Mouse (Mus musculus) liver, embryonic 12.5 days (tissue): ENCODE data around the gene Rps15a. TPM values are rescaled to one million over a fixed set of nuclear protein-coding genes. Genes with fewer than 3 reads are reported as not detected.
A peak's percentile ranks its signal among the peaks of the same experiment; 100 is the strongest.

Experiments
- ATAC-seq: fragments of 200-750 bp; cut with Nextera tagmentation; 2 replicates; pipeline ENCODE4 v1.8.0; 2017; ENCODE audit warnings: moderate number of reproducible peaks, mild to moderate bottlenecking, moderate library complexity
- H3K27ac ChIP-seq: fragments of 300-500 bp; sonication (generic); 2 replicates; pipeline ENCODE4 v1.5.1; 2016; ENCODE audit warnings: mild to moderate bottlenecking
- H3K27me3 ChIP-seq: fragments of 300-500 bp; sonication (generic); replicated peaks from 2 replicates; pipeline ENCODE4 v1.6.1; 2016; ENCODE audit warnings: mild to moderate bottlenecking, moderate library complexity
- H3K36me3 ChIP-seq: fragments of 300-500 bp; sonication (generic); 2 replicates; pipeline ENCODE4 v1.6.1; 2016; ENCODE audit warnings: mild to moderate bottlenecking, moderate library complexity
- H3K4me1 ChIP-seq: fragments of 300-500 bp; sonication (generic); 2 replicates; pipeline ENCODE4 v1.6.1; 2016
- H3K4me2 ChIP-seq: fragments of 300-500 bp; sonication (generic); 2 replicates; pipeline ENCODE4 v1.6.1; 2016; ENCODE audit warnings: mild to moderate bottlenecking, moderate library complexity
- H3K4me3 ChIP-seq: fragments of 300-500 bp; sonication (generic); 2 replicates; pipeline ENCODE4 v1.5.1; 2016; ENCODE audit warnings: mild to moderate bottlenecking, moderate library complexity
- H3K9ac ChIP-seq: fragments of 300-500 bp; sonication (generic); 2 replicates; pipeline ENCODE4 v1.6.1; 2016; ENCODE audit warnings: mild to moderate bottlenecking, moderate library complexity
- H3K9me3 ChIP-seq: fragments of 300-500 bp; sonication (generic); replicated peaks from 2 replicates; pipeline ENCODE4 v1.6.1; 2016; ENCODE audit warnings: mild to moderate bottlenecking, moderate library complexity
- WGBS: fragments of 180-500 bp; shearing (Covaris S2); methylation state at CpG from one replicate; pipeline ENCODE4 v1.1.7; 2016; ENCODE audit not compliant: insufficient replicate concordance; 5-methylcytosine and 5-hydroxymethylcytosine counted together
- polyA plus RNA-seq: library from polyadenylated mRNA; unstranded; fragments of >200 nt; fragmentation: Nextera tagmentation; extraction: Ambion mirVana; gene quantifications from 2 replicates; pipeline ENCODE4 v1.2.1, GENCODE M21; 2016

The Rps15a gene
- 565 and 598 TPM in 2 replicates for polyA plus RNA-seq

DNA sequence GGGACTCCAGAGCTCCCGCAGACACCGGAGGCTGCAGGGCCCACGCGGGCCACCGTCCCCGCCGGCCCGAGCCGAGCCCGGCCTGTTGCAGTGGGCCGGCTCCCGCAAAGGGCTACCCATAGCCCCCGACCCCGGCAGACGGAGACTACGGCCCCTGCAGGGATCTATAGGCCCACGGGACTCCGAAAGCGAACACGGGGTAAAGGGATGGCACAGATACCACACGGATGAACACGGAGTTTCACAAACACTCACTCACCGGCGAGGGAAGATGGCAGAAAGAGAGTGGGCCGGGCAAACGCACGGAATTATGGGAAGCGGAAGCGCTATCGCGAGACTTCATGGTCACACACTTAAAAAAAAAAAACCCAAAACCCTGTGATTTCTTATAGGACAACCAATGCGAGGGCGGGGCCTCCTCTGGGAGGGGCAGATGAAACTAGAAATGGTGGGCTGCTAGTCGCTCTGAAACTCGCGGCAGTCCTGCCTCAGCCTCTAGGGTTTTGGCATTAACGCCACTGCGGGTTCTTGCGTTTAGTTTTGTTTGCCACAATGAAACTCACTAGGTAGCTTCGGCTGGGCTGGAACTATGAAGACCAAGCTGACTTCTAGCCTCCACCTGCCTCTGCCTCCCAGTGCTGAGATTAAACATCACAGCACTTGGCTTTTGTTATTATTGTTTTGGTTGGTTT, at the start of gene Rps15a:
Gene Rps15a (minus strand): TSS at position 312 of the 692 bp plus-strand sequence.
- peaks cover 75% of the 10 kb centered on the region for H3K36me3 ChIP-seq
- WGBS, result under 1% methylated on average over 40 of the region's 40 CpGs
- H3K4me1 ChIP-seq, result peaks cover 74% of the 10 kb centered on the region
- H3K4me2 ChIP-seq, result peak within 1 kb of the TSS; percentile 87
- H3K27ac ChIP-seq, result peak within 1 kb of the TSS; percentile 91
- H3K4me3 ChIP-seq, result peak within 1 kb of the TSS; percentile 99
- no peaks in the 10 kb centered on the region for H3K27me3 ChIP-seq
- H3K9me3 ChIP-seq, result no peaks in the 10 kb centered on the region
- H3K9ac ChIP-seq, result peak within 1 kb of the TSS; percentile 98
- ATAC-seq, result peak; percentile 81

DNA sequence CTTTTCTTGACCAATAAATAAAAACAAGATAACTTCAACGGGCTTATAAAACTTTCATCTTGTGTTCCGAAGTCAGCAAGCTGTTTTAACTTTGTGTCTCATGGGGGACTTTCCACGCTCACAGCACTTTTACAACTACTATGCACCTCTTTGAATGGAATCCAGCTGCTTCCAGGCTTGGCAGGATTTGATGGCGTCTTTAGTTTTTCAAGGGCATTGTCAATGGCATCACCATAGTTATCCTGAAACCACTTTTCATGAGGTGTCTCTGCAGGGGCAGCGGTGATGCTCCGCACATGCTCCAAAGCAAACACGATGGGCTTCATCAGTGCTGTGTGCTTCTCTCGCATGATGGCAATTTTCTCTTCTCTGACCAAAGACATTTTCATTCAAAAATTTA, 47.0 kb upstream of the Rps15a start:
- Histone ChIP-seq H3K4me1 (no peaks in the 10 kb centered on the region), H3K4me2 (no peak overlapping the region), H3K4me3 (no peak overlapping the region), H3K9ac (no peak overlapping the region), H3K27ac (no peak overlapping the region), H3K36me3 (peaks cover 74% of the 10 kb centered on the region), H3K27me3 (no peaks in the 10 kb centered on the region), H3K9me3 (no peaks in the 10 kb centered on the region)
- WGBS, result 87% methylated on average over 8 of the region's 8 CpGs
- ATAC-seq, result no peak

DNA sequence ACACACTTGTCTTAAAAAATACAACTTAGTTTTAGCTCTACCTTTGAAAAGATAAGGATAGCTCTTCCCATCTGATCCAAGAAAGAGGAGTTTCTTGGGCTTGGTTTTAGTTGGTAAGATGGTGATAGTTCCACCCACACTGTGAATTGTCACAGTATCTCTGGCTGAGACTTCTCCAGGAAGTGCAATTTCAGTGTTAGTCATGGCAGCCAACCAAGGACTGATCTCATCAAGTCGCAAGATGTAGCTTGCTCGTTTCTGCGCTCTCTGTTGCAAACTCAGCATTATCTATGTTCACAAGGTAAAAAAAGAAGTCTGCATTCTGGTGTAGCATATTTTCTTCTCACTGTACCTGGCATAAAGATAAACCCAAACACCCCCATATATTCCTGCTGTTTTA, 44.1 kb upstream of the Rps15a start:
- Histone ChIP-seq H3K4me2 (no peak overlapping the region), H3K9ac (no peak overlapping the region), H3K4me1 (no peaks in the 10 kb centered on the region), H3K36me3 (peaks cover 74% of the 10 kb centered on the region), H3K27ac (no peak overlapping the region), H3K9me3 (no peaks in the 10 kb centered on the region), H3K4me3 (no peak overlapping the region), H3K27me3 (no peaks in the 10 kb centered on the region)
- no peak for ATAC-seq
- WGBS, result 87% methylated on average over 3 of the region's 3 CpGs

DNA sequence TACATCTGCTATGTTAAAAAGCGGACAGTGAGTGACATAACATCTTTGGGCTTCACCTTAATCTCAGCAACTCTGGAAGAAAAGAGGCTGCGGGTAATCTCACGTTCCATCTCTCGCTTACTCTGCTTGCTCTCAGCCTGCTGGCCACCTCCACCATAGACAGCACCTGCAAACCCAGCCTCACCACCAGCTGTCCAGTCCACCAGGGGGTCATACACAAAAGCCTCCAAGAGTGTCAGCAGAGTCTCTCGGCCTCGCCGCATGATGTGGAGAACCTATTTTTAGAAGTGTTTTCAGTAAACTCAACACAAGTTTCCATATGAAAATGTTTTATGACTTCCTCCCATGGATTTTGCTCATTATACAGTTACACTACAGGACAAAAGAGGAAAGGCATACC, 40.5 kb upstream of the Rps15a start:
- peaks cover 89% of the 10 kb centered on the region for H3K36me3 ChIP-seq
- 86% methylated on average over 7 of the region's 7 CpGs for WGBS
- no peak overlapping the region for H3K27ac ChIP-seq
- no peak overlapping the region for H3K4me2 ChIP-seq
- no peaks in the 10 kb centered on the region for H3K4me1 ChIP-seq
- no peak overlapping the region for H3K9ac ChIP-seq
- H3K9me3 ChIP-seq, result no peaks in the 10 kb centered on the region
- no peaks in the 10 kb centered on the region for H3K27me3 ChIP-seq
- H3K4me3 ChIP-seq, result no peak overlapping the region
- no peak for ATAC-seq

DNA sequence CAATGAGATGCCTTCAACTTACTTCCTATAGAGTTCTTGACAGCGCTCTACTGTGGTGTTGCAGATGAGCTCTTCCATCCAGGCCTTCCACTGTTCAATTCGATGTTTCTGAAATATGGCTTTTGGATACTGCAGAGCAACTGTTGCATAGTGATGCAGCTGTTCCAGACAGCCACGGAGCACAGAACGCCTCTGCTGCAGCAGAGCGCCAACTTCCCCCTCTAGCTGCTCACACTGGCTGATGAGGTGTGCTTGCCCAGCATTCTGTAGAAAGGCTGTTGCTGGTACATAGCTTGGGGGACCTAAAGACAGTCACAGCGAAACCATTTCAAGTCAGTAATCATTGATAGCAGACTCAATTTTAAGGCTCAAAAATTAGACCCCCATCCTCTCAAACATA, 38.2 kb upstream of the Rps15a start:
- Histone ChIP-seq H3K27me3 (no peaks in the 10 kb centered on the region), H3K4me3 (no peak overlapping the region), H3K9ac (no peak overlapping the region), H3K4me1 (no peaks in the 10 kb centered on the region), H3K4me2 (no peak overlapping the region), H3K27ac (no peak overlapping the region), H3K9me3 (no peaks in the 10 kb centered on the region), H3K36me3 (peaks cover 85% of the 10 kb centered on the region)
- no peak for ATAC-seq
- 77% methylated on average over 6 of the region's 6 CpGs for WGBS

DNA sequence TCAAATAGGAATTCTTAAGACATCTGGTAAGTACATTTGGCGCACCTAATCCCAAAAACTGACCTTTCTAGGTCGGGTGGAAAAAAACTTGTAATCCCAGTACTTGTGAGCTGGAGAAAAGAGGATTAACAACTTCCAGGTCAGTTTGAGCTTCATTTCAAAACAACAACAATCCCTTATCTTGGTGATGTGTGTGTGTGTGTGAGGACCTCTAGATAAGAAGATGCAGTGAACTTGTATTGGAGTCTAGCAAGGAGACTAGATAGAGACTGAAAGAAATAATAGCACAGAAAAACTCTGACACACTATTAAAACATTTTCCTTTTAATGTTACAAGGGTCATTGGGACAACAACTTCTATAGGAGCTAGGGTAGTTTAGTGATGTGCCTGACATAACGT, 27.6 kb upstream of the Rps15a start:
- Histone ChIP-seq H3K4me2 (peak overlapping the region; percentile 32), H3K27ac (peak overlapping the region; percentile 71), H3K36me3 (peaks cover 82% of the 10 kb centered on the region), H3K9ac (no peak overlapping the region), H3K4me1 (peaks cover 20% of the 10 kb centered on the region), H3K9me3 (no peaks in the 10 kb centered on the region), H3K27me3 (no peaks in the 10 kb centered on the region), H3K4me3 (no peak overlapping the region)
- peak; percentile 89 for ATAC-seq
- 75% methylated on average over 3 of the region's 3 CpGs for WGBS

DNA sequence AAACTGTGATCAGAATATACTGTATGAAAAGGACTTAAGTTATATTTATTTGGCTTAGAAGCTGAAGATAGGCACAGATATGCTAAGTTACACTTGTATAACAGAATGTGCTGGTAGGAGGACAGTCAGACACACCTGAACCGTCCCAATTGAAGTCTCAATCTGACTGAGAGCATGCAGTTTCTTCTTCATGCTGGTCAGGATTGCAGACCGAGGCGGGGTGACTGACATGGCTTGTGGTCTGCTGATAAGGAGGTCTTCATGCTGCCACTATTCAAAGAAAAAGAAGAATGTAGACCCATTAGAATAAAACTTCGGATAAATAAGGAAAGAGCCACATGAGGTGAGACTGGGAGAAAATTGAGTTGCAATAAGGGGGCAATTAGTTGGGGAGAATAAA, 27.1 kb upstream of the Rps15a start:
- peaks cover 80% of the 10 kb centered on the region for H3K36me3 ChIP-seq
- ATAC-seq, result peak; percentile 94
- WGBS, result 29% methylated on average over 4 of the region's 4 CpGs

DNA sequence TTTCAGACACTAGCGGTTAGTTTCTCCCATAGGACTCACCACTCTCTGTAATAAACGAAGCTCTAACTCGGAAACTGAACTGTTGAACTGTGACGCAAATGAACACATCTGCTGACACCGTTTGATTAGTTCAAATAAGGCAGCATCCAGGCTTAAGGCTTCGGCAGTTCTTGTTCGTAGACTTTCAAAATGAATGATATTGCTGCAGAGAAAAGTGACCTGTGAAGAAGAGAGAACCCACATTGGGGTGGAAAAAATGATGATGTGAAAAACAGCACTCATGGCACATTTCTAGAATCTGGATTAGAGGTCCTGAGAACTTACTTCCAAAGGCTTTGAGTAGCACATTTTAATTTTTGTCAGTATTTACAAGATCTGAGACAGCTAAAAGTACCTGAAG, 25.3 kb upstream of the Rps15a start:
- no peak overlapping the region for H3K27ac ChIP-seq
- 83% methylated on average over 7 of the region's 7 CpGs for WGBS
- no peak overlapping the region for H3K9ac ChIP-seq
- H3K9me3 ChIP-seq, result no peaks in the 10 kb centered on the region
- H3K4me2 ChIP-seq, result no peak overlapping the region
- H3K4me1 ChIP-seq, result peaks cover 20% of the 10 kb centered on the region
- ATAC-seq, result no peak
- no peaks in the 10 kb centered on the region for H3K27me3 ChIP-seq
- peaks cover 90% of the 10 kb centered on the region for H3K36me3 ChIP-seq
- no peak overlapping the region for H3K4me3 ChIP-seq

More for the DNA sequence above, 27.1 kb upstream of the Rps15a start:
- Histone ChIP-seq H3K4me2 (peak overlapping the region; percentile 32), H3K27me3 (no peaks in the 10 kb centered on the region), H3K4me1 (peaks cover 20% of the 10 kb centered on the region), H3K4me3 (no peak overlapping the region), H3K9ac (peak overlapping the region; percentile 12; the same call in 1 of the 2 replicates), H3K9me3 (no peaks in the 10 kb centered on the region), H3K27ac (peak overlapping the region; percentile 71)

DNA sequence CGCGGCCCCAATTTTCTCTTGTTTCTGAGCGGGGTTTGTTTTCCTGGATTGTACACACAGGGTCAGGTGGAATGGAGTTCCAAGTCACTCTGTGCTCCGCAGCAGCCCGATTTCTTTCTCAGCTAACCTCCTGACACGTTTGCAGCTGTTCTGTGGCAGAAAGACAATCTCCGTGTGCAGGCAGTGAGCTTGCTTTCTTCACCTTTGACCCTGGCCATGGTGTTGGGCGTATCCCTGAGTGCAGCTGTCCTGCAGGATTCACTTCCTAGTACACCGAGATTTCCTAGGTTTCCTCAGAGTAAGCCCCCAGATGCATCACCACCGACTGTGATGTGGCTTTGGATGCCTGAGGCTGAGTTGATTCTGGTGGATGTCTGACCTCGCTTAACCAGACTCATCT, 19.1 kb upstream of the Rps15a start:
- Histone ChIP-seq H3K27me3 (no peaks in the 10 kb centered on the region), H3K36me3 (peaks cover 58% of the 10 kb centered on the region), H3K4me2 (no peak overlapping the region), H3K4me1 (peaks cover 8% of the 10 kb centered on the region), H3K4me3 (no peak overlapping the region), H3K9ac (no peak overlapping the region), H3K9me3 (no peaks in the 10 kb centered on the region), H3K27ac (no peak overlapping the region)
- no peak for ATAC-seq
- 82% methylated on average over 11 of the region's 11 CpGs for WGBS

DNA sequence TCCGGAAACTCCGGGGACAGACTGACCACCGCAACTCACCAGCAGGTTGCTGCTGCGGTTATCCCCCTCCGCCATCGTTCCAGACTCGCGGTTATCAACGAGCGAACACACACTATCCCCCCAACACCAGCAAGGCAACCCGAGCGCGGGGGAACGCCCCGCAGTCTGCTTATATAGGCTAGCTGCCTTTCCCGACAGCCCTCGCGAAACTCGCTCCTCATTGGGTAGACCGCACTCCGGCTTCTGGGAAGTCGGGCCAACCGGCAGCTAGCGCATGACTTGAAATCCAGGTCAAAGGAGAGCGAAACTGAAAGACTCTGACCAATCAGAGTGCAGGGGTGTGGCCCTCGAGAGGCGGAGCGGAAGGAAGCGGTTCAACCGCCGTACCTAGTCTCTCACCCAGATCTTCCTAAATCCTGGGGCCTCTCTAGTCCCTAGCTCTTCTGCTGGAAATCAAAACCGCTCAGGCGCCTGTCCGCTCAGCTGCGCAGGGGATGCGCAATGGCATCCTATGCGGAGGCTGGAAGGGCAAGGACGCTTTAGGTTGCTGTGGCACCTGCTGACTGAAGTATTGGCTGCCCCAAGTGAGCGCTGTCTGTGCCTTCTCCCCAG, 13.5 kb upstream of the Rps15a start, which contains the start of gene Arl6ip1:
Gene Arl6ip1 (minus strand): TSS at position 233 of the 612 bp plus-strand sequence.
- Histone ChIP-seq H3K4me1 (peaks cover 41% of the 10 kb centered on the region), H3K27me3 (no peaks in the 10 kb centered on the region), H3K4me3 (peak within 1 kb of the TSS; percentile 91), H3K9ac (peak within 1 kb of the TSS; percentile 95), H3K4me2 (peak within 1 kb of the TSS; percentile 92), H3K27ac (peak within 1 kb of the TSS; percentile 97), H3K36me3 (peaks cover 32% of the 10 kb centered on the region), H3K9me3 (no peaks in the 10 kb centered on the region)
- under 1% methylated on average over 39 of the region's 39 CpGs for WGBS
- peak; percentile 99 for ATAC-seq

DNA sequence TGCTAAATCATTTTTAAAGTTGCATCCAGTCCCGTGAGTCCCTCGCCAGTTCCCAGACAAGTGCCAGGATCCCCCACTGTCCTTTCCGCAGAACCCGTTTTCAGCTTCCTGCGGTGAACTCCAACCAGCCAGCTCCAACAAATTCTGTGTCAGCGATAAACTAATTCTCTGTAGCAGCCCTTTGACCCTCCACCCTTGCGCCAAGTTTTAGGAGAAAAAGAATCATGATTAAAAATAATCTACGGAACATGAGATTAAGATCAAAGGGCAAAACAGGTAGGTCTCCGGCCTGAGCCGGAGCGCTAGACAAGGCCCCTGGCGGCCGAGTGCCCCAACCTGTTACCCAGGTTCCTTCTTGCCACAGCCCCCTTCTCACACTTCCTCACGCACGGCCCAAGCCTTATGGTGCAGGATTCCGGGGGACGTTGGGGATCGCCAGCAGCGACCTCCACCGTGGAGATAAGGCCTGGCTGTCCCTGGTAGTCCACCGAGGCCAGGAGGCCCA, 13.0 kb upstream of the Rps15a start:
- peak; percentile 55 for ATAC-seq
- H3K27me3 ChIP-seq, result no peaks in the 10 kb centered on the region
- H3K9ac ChIP-seq, result peak overlapping the region; percentile 95
- peak overlapping the region; percentile 97 for H3K27ac ChIP-seq
- peaks cover 41% of the 10 kb centered on the region for H3K4me1 ChIP-seq
- H3K36me3 ChIP-seq, result peaks cover 36% of the 10 kb centered on the region
- H3K4me2 ChIP-seq, result peak overlapping the region; percentile 80
- H3K9me3 ChIP-seq, result no peaks in the 10 kb centered on the region
- 0% methylated on average over 21 of the region's 21 CpGs for WGBS
- H3K4me3 ChIP-seq, result peak overlapping the region; percentile 91

DNA sequence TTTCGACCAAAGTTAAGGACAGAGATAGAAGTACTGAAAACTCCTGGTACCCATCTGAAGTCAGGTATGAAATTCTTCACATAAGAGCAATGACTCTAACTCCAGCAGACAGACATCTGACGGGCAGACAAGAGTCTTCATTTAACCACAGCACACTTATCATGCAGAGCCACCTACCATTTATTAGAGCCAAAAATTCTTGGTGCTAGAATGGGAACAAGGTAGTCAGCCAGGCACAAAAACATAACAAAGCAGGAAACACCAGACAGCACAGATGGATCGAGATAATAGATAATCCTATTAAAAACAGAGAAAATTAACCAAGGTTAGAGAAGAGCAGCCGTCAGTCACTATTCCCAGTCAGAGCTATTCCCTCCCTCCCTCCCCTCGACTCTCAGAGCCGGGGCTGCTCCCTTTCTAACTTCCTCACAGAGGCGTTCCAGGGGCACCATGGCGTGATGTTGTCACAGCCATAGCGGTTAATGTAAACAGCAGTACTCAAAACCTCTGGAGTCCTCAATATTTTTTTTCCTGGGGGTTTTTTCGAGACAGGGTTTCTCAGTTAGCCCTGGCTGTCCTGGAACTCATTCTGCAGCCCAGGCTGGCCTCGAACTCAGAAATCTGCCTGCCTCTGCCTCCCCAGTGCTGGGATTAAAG, 10.4 kb upstream of the Rps15a start:
- Histone ChIP-seq H3K9me3 (no peaks in the 10 kb centered on the region), H3K9ac (peak overlapping the region; percentile 95; the same call in 1 of the 2 replicates), H3K4me3 (peak overlapping the region; percentile 91), H3K27ac (no peak overlapping the region), H3K4me1 (peaks cover 50% of the 10 kb centered on the region), H3K4me2 (peak overlapping the region; percentile 80), H3K27me3 (no peaks in the 10 kb centered on the region), H3K36me3 (peaks cover 58% of the 10 kb centered on the region)
- WGBS, result 51% methylated on average over 11 of the region's 11 CpGs
- no peak for ATAC-seq
